Mouse (Mus musculus): ENCODE data around the gene Olfr560. TPM values are rescaled to one million over a fixed set of nuclear protein-coding genes. Genes with fewer than 3 reads are reported as not detected.

Olfr560 gene
- total RNA-seq (2021), result not detected
- long read RNA-seq, experiment 1, result 0 reads
- long read RNA-seq, experiment 2, result 0 reads

DNA sequence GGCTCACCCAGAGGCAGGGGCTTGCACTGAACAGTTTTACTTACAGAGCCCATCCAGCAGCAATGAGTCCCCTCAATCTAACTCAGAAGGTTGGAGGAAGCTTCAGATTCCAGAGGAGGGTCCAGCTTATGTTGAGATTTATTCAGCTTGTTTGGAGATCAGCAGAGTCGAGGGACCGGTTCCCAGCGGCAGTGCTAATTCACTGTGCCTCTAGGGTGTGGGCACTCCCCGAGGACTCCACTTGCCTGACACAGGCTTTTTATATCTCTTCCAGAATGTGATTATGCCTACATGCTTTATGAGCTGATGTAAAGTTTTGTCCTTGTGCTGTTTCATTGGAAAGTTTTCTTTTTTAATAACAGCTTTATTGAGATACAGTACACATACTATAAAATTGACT is at the start of gene Olfr560, which contains the start of gene Olfr78:
Gene Olfr560, minus strand, starts transcription at position 101 of the 400 bp plus-strand sequence.
Gene Olfr78, minus strand, starts transcription at position 206 of the 400 bp plus-strand sequence.
- TF ChIP-seq CTCF (IDR thresholded peaks at IDR 0.05), result no peak
- Histone ChIP-seq H3K27ac (no peak within 1 kb of the TSS), H3K4me3 (0 out of 2 replicates have a peak within 1 kb of the TSS, but pooled peaks have one; percentile 2)
- DNase-seq, result no peak
- intact Hi-C loops (cut with DNase I), result no loop called here

DNA sequence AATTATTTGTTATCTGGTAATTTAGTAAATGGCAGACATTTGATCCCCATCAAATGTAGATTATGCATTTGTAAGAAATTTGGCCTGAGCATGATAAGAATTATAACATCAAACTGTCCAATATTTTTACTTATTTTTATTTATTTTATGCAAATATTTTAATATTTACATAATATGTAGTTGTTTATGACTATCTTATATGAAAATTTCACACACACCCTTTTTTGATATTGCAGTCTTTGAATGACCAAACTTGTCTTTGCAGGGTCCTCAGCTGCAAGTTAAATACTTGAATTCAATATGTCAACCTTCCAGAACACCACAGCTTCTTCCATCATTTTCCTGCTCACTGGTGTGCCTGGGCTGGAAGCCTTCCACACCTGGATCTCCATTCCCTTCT is 44.0 kb upstream of the Olfr560 start, which contains the start of gene Olfr564:
Gene Olfr564, plus strand, starts transcription at position 301 of the 400 bp plus-strand sequence.
- no peak within 1 kb of the TSS for H3K4me3 ChIP-seq
- H3K27ac ChIP-seq, result no peak within 1 kb of the TSS
- DNase-seq, result no peak
- intact Hi-C loops (cut with DNase I), result no loop called here
- no peak for TF ChIP-seq CTCF (IDR thresholded peaks at IDR 0.05)

GRCm38 (mm10) chr7:102770921-102771320 is 11.8 kb upstream of the Olfr560 start, which contains the start of gene Olfr561:
Olfr561 (plus strand) TSS chr7:102771221.
- DNase-seq, result no peak
- intact Hi-C loops (cut with DNase I), result no loop called here

GRCm38 (mm10) chr7:102752086-102752485 is 7.1 kb downstream of the Olfr560 start:
- Histone ChIP-seq H3K4me3 (no peak overlapping the region), H3K27ac (no peak overlapping the region)
- peak; percentile 35 for TF ChIP-seq CTCF (IDR thresholded peaks at IDR 0.05)
- no peak for DNase-seq
- intact Hi-C loops (cut with DNase I), result no loop called here

More at GRCm38 (mm10) chr7:102770921-102771320, 11.8 kb upstream of the Olfr560 start, which contains the start of gene Olfr561:
- no peak within 1 kb of the TSS for H3K4me3 ChIP-seq
- TF ChIP-seq CTCF (IDR thresholded peaks at IDR 0.05), result no peak
- no peak within 1 kb of the TSS for H3K27ac ChIP-seq

- no peak for DNase-seq
- intact Hi-C loops (cut with DNase I), result no loop called here
- Histone ChIP-seq H3K27ac (no peak overlapping the region), H3K4me3 (no peak overlapping the region)
- no peak for TF ChIP-seq CTCF (IDR thresholded peaks at IDR 0.05)
Observed at GRCm38 (mm10) chr7:102737705-102738104, 21.5 kb downstream of the Olfr560 start.

DNA sequence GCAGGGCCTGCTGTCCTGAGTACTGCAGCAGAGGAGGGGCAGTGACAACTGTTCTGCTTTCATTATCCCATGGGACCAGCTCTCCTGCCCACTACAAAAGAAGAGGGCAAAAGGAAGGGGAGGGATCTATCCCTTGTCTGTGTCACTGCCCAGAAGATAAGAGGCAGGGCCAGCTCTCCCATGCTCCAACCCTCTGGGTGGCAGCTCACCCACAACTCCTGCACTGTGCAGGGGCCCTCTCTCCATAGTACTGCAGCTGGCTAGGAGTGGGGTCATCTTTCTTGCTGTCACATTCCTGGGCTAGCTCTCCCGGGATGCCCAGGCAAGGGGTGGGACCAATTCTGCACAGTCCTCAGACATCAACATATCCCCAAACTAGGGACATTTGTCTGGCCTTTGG is 25.4 kb downstream of the Olfr560 start:
- Histone ChIP-seq H3K27ac (no peak overlapping the region), H3K4me3 (no peak overlapping the region)
- TF ChIP-seq CTCF (IDR thresholded peaks at IDR 0.05), result no peak
- intact Hi-C loops (cut with DNase I), result no loop called here
- DNase-seq, result no peak

DNA sequence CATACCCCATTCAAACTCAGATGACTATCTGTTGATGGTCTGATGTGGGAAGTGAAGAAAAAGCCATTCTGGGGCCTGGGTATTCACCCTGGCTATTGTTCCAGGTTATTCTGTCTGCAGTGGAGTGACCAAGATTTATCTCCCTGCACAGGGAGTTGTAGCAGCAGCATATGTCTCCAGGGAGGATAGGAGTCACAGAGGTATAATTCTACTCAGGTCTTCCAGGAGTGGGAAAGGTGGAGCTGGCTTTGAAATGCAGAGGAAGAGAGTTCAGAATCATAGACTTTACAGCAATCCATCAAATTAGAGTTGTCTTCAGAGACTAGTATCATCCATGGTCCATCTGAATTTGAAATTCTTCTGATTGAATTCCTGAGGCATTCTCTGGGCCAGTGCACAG is 31.8 kb downstream of the Olfr560 start, which contains the start of gene Olfr559:
Gene Olfr559, minus strand, starts transcription at position 101 of the 400 bp plus-strand sequence.
- intact Hi-C loops (cut with DNase I), result no loop called here
- TF ChIP-seq CTCF (IDR thresholded peaks at IDR 0.05), result no peak

DNA sequence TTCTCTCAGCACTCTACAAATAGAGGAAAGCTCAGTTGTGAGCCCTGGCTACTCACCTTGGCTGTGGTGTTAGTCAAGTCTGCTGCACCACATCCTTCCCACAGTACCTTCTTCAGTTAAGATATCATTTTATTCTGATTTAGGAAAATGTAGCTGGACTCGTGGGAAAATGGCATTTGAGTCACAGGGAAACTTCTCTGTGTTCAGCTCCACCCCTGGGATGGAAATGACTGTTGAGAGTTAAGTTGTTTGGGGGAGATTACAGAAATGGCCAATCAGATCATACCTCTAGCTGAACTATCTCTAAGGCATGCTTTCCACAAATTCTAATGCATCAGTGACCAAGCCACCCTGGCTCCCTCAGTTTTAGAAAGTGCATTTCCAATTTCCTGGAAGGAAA is 40.2 kb downstream of the Olfr560 start, which contains the start of gene Olfr33:
Gene Olfr33, minus strand, starts transcription at position 101 of the 400 bp plus-strand sequence.
- no peak within 1 kb of the TSS for H3K27ac ChIP-seq
- DNase-seq, result no peak
- intact Hi-C loops (cut with DNase I), result no loop called here
- no peak within 1 kb of the TSS for H3K4me3 ChIP-seq
- no peak for TF ChIP-seq CTCF (IDR thresholded peaks at IDR 0.05)

More for the DNA sequence above, 31.8 kb downstream of the Olfr560 start, which contains the start of gene Olfr559:
- Histone ChIP-seq H3K27ac (no peak within 1 kb of the TSS), H3K4me3 (no peak within 1 kb of the TSS)
- no peak for DNase-seq

GRCm38 (mm10) chr7:102701915-102702314 is 57.3 kb downstream of the Olfr560 start, which contains the start of gene Olfr558:
Olfr558 (plus strand) TSS chr7:102702215.
- peak within 1 kb of the TSS; percentile 46 for H3K4me3 ChIP-seq
- no peak for DNase-seq
- TF ChIP-seq CTCF (IDR thresholded peaks at IDR 0.05), result no peak
- H3K27ac ChIP-seq, result peak within 1 kb of the TSS; percentile 53; the same call in 1 of the 2 replicates
- intact Hi-C loops (cut with DNase I), result no loop called here

Other genes starting within 250 kb of the Olfr560 start
- gene Olfr547, start 224.6 kb downstream of the Olfr560 start, total RNA-seq (2021), result not detected
- gene Olfr548-ps1, start 218.5 kb downstream of the Olfr560 start, total RNA-seq (2021), result not detected
- gene Olfr549, start 209.5 kb downstream of the Olfr560 start, total RNA-seq (2021), result not detected
- 1 to 10 TPM; 2.4 to 3.4 TPM for gene Trim21, start 193.9 kb downstream of the Olfr560 start, total RNA-seq (2021)
- under 1 TPM in 1 of 2 experiments, not detected in 1; 0.17 TPM for gene Olfr550, start 187.9 kb downstream of the Olfr560 start, total RNA-seq (2021)
- not detected for gene Olfr551, start 167.5 kb downstream of the Olfr560 start, total RNA-seq (2021)
- gene Olfr552, start 161.6 kb downstream of the Olfr560 start, total RNA-seq (2021), result under 1 TPM; 0.06 to 0.20 TPM
- gene Olfr553, start 141.1 kb downstream of the Olfr560 start, total RNA-seq (2021), result not detected
- not detected for gene Olfr554, start 120.9 kb downstream of the Olfr560 start, total RNA-seq (2021)
- not detected for gene Olfr555, start 100.5 kb downstream of the Olfr560 start, total RNA-seq (2021)
- not detected for gene Olfr556, start 94.5 kb downstream of the Olfr560 start, total RNA-seq (2021)
- gene Trim68, start 72.0 kb downstream of the Olfr560 start, total RNA-seq (2021), result 1 to 10 TPM; 4.0 to 4.8 TPM
- not detected for gene Olfr557, start 63.5 kb downstream of the Olfr560 start, total RNA-seq (2021)
- 1 to 10 TPM; 1.4 to 1.5 TPM for gene Olfr558, start 57.2 kb downstream of the Olfr560 start, total RNA-seq (2021)
- not detected for gene Olfr33, start 40.3 kb downstream of the Olfr560 start, total RNA-seq (2021)
- not detected for gene Olfr559, start 31.9 kb downstream of the Olfr560 start, total RNA-seq (2021)
- gene Olfr78, start 105 bp upstream of the Olfr560 start, total RNA-seq (2021), result under 1 TPM; 0.33 to 0.61 TPM
- not detected for gene Olfr561, start 11.9 kb upstream of the Olfr560 start, total RNA-seq (2021)
- not detected for gene Olfr564, start 44.1 kb upstream of the Olfr560 start, total RNA-seq (2021)
- not detected for gene Olfr566, start 99.4 kb upstream of the Olfr560 start, total RNA-seq (2021)
- not detected for gene Olfr568, start 117.8 kb upstream of the Olfr560 start, total RNA-seq (2021)
- not detected for gene Olfr569, start 131.5 kb upstream of the Olfr560 start, total RNA-seq (2021)
- gene Olfr570, start 135.2 kb upstream of the Olfr560 start, total RNA-seq (2021), result not detected
- not detected for gene Olfr571, start 158.2 kb upstream of the Olfr560 start, total RNA-seq (2021)
- not detected for gene Olfr572, start 165.0 kb upstream of the Olfr560 start, total RNA-seq (2021)
- not detected for gene Olfr573-ps1, start 183.2 kb upstream of the Olfr560 start, total RNA-seq (2021)
- gene Olfr574, start 189.1 kb upstream of the Olfr560 start, total RNA-seq (2021), result not detected
- gene Olfr575, start 199.4 kb upstream of the Olfr560 start, total RNA-seq (2021), result not detected
- gene Olfr576, start 203.3 kb upstream of the Olfr560 start, total RNA-seq (2021), result not detected
- gene Olfr577, start 216.6 kb upstream of the Olfr560 start, total RNA-seq (2021), result not detected
- not detected for gene Olfr578, start 230.0 kb upstream of the Olfr560 start, total RNA-seq (2021)

Data from gastrocnemius, adult 2 months (tissue).